Mouse (Mus musculus) large intestine, adult 2 months (tissue): ENCODE results near the gene Ube2o. TPM values are rescaled to one million over a fixed set of nuclear protein-coding genes. Genes with fewer than 3 reads are reported as not detected.

Experiments
- DNase-seq: peaks from one replicate; pipeline ENCODE4 v3.0.0-alpha.2; 2012; ENCODE audit warnings: low read depth, low spot score
- WGBS: fragments of 180-500 bp; shearing (Covaris S2); methylation state at CpG from one replicate; pipeline ENCODE4 v1.1.7; 2018; 5-methylcytosine and 5-hydroxymethylcytosine counted together
- polyA plus RNA-seq: library from polyadenylated mRNA; depleted of rRNA; stranded (reverse); fragments of >200 nt; gene quantifications from 2 replicates; pipeline ENCODE4 v1.2.3, GENCODE M21; 2012; rRNA removed

The Ube2o gene
- 7.6 and 8.4 TPM in 2 replicates for polyA plus RNA-seq

DNA sequence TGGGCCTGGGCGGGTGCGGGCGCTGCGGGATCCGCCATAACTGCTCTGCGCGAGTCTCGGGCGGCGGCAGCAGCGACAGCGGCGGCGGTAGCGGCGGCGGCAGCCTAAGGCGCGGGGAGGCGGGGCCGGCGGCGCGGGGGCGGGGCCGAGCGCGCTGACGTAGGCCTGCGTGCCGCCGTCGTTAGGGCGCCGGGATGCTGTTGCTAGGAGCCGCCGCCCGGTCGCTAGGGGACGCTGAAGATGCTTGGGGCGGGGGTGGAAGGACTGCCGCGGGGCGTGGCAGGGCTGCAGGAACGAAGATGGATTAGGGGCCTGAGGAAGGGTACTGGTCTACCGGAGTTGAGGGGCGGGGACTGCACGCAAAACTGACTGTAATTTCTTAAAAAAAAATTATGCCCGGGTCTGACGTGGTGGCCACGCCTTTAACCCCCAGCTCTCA lies at the start of gene Ube2o:
Gene Ube2o (minus strand): TSS at position 72 of the 439 bp plus-strand sequence.
- peak; percentile 39 for DNase-seq
- 2% methylated on average over 42 of the region's 51 CpGs for WGBS

DNA sequence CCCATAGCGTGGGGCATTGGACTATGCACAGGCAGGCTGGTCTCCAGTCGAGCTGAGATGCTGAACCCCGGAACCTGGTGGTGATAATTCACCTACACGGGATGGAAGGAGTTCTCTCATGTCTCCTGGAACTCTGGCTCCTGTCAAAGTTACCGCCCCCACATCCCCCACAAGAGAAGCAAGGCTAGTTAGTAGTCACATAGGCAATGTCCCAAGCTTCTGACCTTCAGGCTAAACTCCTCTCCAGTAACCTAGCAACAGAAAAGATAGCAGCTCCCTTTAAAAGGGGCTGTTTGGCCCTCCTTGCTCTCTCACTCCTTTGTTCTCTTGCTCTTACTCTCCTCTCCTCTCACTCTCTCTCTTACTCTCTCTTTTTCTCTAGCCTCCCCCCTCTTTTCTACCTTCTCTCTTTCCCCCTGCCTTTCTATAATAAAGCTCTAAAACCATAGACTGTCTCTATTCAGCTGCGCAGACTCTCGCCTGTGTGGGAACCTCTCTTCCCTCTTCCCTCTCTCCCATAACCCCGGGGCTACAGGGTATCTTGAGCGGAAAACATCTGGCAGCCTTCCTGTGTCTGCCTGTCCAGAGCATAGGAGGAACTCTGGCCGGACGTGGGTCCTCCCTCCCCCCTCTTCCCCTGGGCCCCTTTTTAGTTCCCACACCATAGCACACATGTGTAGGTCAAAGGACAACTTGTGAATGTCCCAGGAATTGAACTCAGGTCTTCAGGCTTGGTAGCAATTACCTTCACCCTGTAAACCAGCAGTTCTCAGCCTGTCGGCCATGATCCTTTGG lies 49.1 kb upstream of the Ube2o start:
- no peak for DNase-seq
- WGBS: 57% methylated on average over 12 of the region's 12 CpGs

GRCm38 (mm10) chr11:116629472-116629871 lies 48.2 kb upstream of the Ube2o start:
- WGBS: 85% methylated on average over 6 of the region's 6 CpGs
- no peak for DNase-seq

- DNase-seq: peak; percentile 82
- WGBS: 54% methylated on average over 9 of the region's 9 CpGs
Measured at GRCm38 (mm10) chr11:116628712-116629111, 47.5 kb upstream of the Ube2o start.

DNA sequence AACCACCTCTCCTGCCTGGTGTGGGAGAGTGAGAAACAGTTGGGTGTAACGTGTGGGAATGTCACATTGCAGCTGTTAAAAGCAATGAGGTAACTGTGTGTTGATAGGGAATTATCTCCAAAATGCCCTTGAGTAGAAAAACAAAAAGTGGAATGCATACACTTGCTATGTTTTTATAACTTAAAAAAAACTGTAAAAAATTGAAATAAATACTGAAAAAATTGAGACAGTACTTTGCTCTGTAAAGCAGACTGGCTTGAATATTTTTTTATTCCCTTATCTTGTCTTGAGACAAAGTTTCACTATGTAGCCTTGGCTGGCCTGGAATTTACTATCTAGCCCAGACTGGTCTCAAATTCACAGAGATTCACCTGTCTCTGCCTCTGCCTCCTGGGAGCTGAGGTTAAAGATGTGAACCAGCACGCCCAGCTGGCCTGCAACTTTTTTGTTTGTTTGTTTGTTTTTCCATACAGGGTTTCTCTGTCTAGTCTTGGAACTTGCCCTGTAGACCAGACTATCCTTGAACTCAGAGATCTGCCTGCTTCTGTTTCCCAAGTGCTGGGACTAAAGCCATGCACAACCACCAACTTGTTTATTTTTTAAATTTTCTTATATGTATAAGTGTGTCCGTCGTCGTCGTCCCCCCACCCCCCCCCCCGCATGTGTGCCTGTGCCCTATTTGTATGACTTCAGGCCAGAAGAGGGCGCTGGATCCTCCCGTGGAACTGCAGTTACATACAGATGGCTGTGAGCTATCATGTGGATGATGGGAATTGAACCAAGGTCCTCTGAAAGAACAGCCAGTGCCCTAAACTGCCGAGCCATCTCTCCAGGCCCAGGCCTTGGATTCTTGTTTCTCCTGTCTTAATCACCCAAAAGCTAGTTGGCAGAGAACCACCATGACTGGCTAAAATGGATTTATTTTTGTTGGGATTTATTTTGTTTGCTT lies 46.1 kb upstream of the Ube2o start:
- 29% methylated on average over 10 of the region's 10 CpGs for WGBS
- DNase-seq: no peak

GRCm38 (mm10) chr11:116626299-116627071 lies 45.2 kb upstream of the Ube2o start, which contains the start of gene Rhbdf2:
Gene Rhbdf2 (minus strand): TSS chr11:116627019.
- no peak for DNase-seq
- WGBS: 81% methylated on average over 10 of the region's 10 CpGs

DNA sequence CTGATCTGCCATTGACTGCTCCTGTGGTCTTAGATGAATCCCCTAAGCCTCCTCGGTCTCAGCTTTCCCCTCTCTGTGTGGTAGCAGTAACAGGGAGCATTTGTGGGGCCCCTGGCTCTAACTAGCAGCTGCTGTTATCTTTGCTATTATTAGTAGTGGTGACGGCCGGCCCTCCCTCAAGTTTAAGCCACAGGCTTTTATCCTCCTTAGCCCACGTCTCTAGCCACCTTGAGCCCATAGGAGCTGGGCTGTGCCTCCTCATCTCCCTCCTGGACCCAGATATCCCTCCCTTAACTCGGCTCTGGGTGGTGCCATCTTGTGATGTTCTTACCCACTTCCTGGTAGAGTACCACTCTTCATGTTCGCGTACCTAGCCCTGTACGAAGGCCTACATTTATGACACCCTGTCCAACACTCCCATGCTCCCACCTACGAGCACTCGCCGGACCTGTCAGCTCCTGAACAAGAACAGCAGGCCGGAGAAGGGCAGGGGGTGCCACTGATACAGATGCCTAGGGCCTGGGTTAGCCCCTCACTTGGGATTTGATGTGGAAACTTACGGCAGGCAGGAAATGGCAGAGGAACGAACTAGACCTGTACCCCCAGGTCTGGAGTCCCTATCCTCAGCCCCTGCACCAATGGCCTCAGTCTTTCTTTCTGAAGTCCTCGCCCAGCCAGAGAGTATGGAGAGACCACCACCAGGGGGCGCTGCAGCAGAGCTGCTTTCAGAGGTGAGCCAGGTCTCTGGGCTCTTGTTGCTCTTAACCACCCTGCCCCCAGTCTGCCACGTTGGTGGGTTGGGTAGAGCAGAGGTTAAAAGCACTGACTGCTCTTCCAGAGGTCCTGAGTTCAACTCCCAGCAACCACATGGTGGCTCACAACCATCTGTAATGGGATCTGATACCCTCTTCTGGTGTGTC lies 44.1 kb upstream of the Ube2o start:
- DNase-seq: no peak
- WGBS: 79% methylated on average over 17 of the region's 17 CpGs

- 14% methylated on average over 41 of the region's 42 CpGs for WGBS
- DNase-seq: no peak
Measured at GRCm38 (mm10) chr11:116624131-116624832, 43.0 kb upstream of the Ube2o start.

- no peak for DNase-seq
Measured at GRCm38 (mm10) chr11:116623281-116624124, 42.3 kb upstream of the Ube2o start.

GRCm38 (mm10) chr11:116621258-116621704 lies 40.0 kb upstream of the Ube2o start:
- DNase-seq: no peak
- WGBS: 4% methylated on average over 6 of the region's 6 CpGs

More at GRCm38 (mm10) chr11:116623281-116624124, 42.3 kb upstream of the Ube2o start:
- WGBS: 7% methylated on average over 40 of the region's 40 CpGs

GRCm38 (mm10) chr11:116620559-116621253 lies 39.5 kb upstream of the Ube2o start:
- DNase-seq: no peak
- WGBS: 76% methylated on average over 10 of the region's 10 CpGs

GRCm38 (mm10) chr11:116620073-116620472 lies 38.8 kb upstream of the Ube2o start:
- no peak for DNase-seq
- 40% methylated on average over 9 of the region's 9 CpGs for WGBS

GRCm38 (mm10) chr11:116619561-116619960 lies 38.3 kb upstream of the Ube2o start:
- 74% methylated on average over 8 of the region's 8 CpGs for WGBS
- DNase-seq: no peak

DNA sequence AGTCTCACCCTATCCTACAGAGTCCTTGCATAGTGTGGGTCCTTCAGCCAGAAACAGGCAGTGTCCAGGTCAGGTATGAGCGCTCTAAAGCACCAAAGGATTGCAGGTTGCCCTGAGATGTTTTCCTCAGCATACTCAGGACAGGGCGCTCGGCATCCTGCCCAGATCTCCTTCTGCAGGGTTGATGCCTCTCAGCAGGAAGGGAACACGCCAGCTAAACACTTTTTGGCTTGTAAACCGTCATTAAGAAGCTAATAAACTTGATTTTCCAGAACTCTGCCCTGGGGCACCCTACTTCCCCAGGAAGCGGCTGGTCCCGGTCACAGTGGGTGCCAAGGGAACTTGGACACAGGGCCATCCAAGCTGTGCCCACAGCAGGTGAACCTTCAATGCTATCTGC lies 37.9 kb upstream of the Ube2o start:
- DNase-seq: no peak
- 80% methylated on average over 7 of the region's 7 CpGs for WGBS

DNA sequence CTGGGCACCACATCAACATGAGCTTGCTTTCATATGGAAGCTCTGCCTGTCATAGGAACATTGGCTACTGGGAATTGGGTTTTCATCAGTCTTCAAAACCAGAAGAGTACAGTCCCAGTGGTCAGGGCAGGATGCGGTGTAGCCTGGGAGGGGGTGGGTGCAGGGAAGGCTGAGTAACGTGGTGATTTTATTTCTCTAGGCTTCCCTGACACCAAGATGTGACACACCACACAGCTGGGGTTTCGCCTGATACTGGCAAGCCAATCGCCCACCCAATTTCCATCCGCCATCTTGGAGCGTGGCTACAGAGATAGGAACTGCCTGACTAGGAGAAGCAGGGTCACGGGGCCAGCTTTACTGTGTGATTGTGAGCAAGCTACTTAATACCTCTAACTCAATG lies 37.4 kb upstream of the Ube2o start:
- no peak for DNase-seq
- WGBS: 95% methylated on average over 7 of the region's 7 CpGs

GRCm38 (mm10) chr11:116617641-116618040 lies 36.4 kb upstream of the Ube2o start:
- DNase-seq: no peak
- 69% methylated on average over 7 of the region's 7 CpGs for WGBS
